Comparison of ENCODE assay signal across 7 mouse cellular contexts in genomic region chr5:35574653-35575599, GRCm38 (mm10). TPM values are rescaled to one million over a fixed set of nuclear protein-coding genes. Genes with fewer than 3 reads are reported as not detected.
A peak's percentile ranks its signal among the peaks of the same experiment; 100 is the strongest.
DNase-seq lines count a peak whose midpoint lies in the region; ATAC-seq lines count a peak whose summit lies in the region.

TSS of gene Trmt44 (minus strand) at chr5:35575070.

- peak within 1 kb of the TSS; percentile 82 for H3K9ac ChIP-seq in limb, embryonic 11.5 days (ENCODE audit: low read length)
- peak within 1 kb of the TSS; percentile 82 for H3K9ac ChIP-seq in midbrain, embryonic 14.5 days (replicated peaks; ENCODE audit: low read length)

- ATAC-seq in limb, embryonic 11.5 days (ENCODE audit: insufficient number of reproducible peaks, low FRiP score, low TSS enrichment, low read depth): peak; percentile 90
- peak; percentile 93 for ATAC-seq in midbrain, embryonic 14.5 days (ENCODE audit: low FRiP score, low TSS enrichment)

- H3K4me3 ChIP-seq in embryonic facial prominence, embryonic 10.5 days: peak within 1 kb of the TSS; percentile 99
- peak within 1 kb of the TSS; percentile 99 for H3K4me3 ChIP-seq in limb, embryonic 11.5 days (ENCODE audit: low read depth, low read length)
- peak within 1 kb of the TSS; percentile 95 for H3K4me3 ChIP-seq in midbrain, embryonic 14.5 days (replicated peaks; ENCODE audit: low read depth, low read length)

- peak within 1 kb of the TSS; percentile 91 for H3K4me2 ChIP-seq in limb, embryonic 11.5 days (ENCODE audit: low read depth, severe bottlenecking)
- H3K4me2 ChIP-seq in midbrain, embryonic 14.5 days (ENCODE audit: low read length): peak within 1 kb of the TSS; percentile 95

- H3K9me3 ChIP-seq in embryonic facial prominence, embryonic 10.5 days: no peaks in the 10 kb centered on the region
- H3K9me3 ChIP-seq in limb, embryonic 11.5 days (ENCODE audit: control insufficient read depth, low read length): no peaks in the 10 kb centered on the region
- H3K9me3 ChIP-seq in midbrain, embryonic 14.5 days (ENCODE audit: control insufficient read depth, low read length): no peaks in the 10 kb centered on the region

- peak within 1 kb of the TSS; percentile 91 for H3K27ac ChIP-seq in embryonic facial prominence, embryonic 10.5 days (replicated peaks)
- peak within 1 kb of the TSS; percentile 16; the same call in 1 of the 2 replicates for H3K27ac ChIP-seq in limb, embryonic 11.5 days (replicated peaks; ENCODE audit: low read depth, low read length)
- H3K27ac ChIP-seq in midbrain, embryonic 14.5 days (replicated peaks; ENCODE audit: low read depth, low read length): peak within 1 kb of the TSS; percentile 89

- peaks cover 38% of the 10 kb centered on the region for H3K36me3 ChIP-seq in embryonic facial prominence, embryonic 10.5 days (replicated peaks)
- H3K36me3 ChIP-seq in limb, embryonic 11.5 days (ENCODE audit: control insufficient read depth, insufficient read depth, low read length): no peaks in the 10 kb centered on the region; the same call in 1 of the 2 replicates
- H3K36me3 ChIP-seq in midbrain, embryonic 14.5 days (ENCODE audit: control insufficient read depth, insufficient read depth, low read length): peaks cover 31% of the 10 kb centered on the region

- peak; percentile 97 for DNase-seq in adrenal gland, postnatal 10 days
- peak; percentile 93 for DNase-seq in embryonic facial prominence, embryonic 10.5 days (ENCODE audit: low spot score)
- peak; percentile 99 for DNase-seq in heart, adult 11 months
- DNase-seq in kidney, adult 18-20 months: peak; percentile 93
- peak; percentile 95 for DNase-seq in limb, embryonic 11.5 days (ENCODE audit: low spot score)
- DNase-seq in midbrain, embryonic 14.5 days: peak; percentile 97
- DNase-seq in spleen, adult 18-20 months: peak; percentile 77 to 88

- H3K27me3 ChIP-seq in embryonic facial prominence, embryonic 10.5 days (replicated peaks; ENCODE audit: low read depth, poor library complexity, severe bottlenecking): 0 out of 2 replicates have a peak, but pooled peaks cover 3% of the 10 kb centered on the region
- no peaks in the 10 kb centered on the region for H3K27me3 ChIP-seq in limb, embryonic 11.5 days (ENCODE audit: control insufficient read depth, insufficient read depth, low read length)
- no peaks in the 10 kb centered on the region for H3K27me3 ChIP-seq in midbrain, embryonic 14.5 days (ENCODE audit: control insufficient read depth, insufficient read depth, low read length)

- WGBS in embryonic facial prominence, embryonic 10.5 days: 3% methylated on average over 56 of the region's 56 CpGs
- 4% methylated on average over 56 of the region's 56 CpGs for WGBS in limb, embryonic 11.5 days
- 3% methylated on average over 56 of the region's 56 CpGs for WGBS in midbrain, embryonic 14.5 days

- peaks cover 10% of the 10 kb centered on the region for H3K4me1 ChIP-seq in embryonic facial prominence, embryonic 10.5 days
- H3K4me1 ChIP-seq in limb, embryonic 11.5 days (ENCODE audit: control insufficient read depth, insufficient read depth, low read length): peaks cover 6% of the 10 kb centered on the region; the same call in 1 of the 2 replicates
- H3K4me1 ChIP-seq in midbrain, embryonic 14.5 days (ENCODE audit: control insufficient read depth, insufficient read depth, low read length): peaks cover 10% of the 10 kb centered on the region

RNA-seq across cellular contexts. Expression of gene Trmt44, which starts in this region (rescaled TPM):
- total RNA-seq in adrenal gland, postnatal 10 days (2021): 1 to 10 TPM; 5.6 to 7.9 TPM
- polyA plus RNA-seq in embryonic facial prominence, embryonic 10.5 days (2016; fragmentation: Nextera tagmentation; extraction: Ambion mirVana): 10.0 and 10.2 TPM in 2 replicates
- polyA plus RNA-seq in limb, embryonic 11.5 days (2014; fragmentation: Nextera tagmentation; extraction: Ambion mirVana): 10.0 and 11.2 TPM in 2 replicates
- 7.3 and 7.4 TPM in 2 replicates for polyA plus RNA-seq in midbrain, embryonic 14.5 days (2014; fragmentation: Nextera tagmentation; extraction: Ambion mirVana)

Comparison
In these comparisons a context has a peak if more than half of its experiments do, and no peak if none do; other contexts are left out.
1. Peak in every context shown above with its lines: DNase-seq, ATAC-seq, H3K4me3 ChIP-seq and H3K27ac ChIP-seq.
2. H3K27ac ChIP-seq: peak in every context shown above with its lines; median percentile 91 in embryonic facial prominence, embryonic 10.5 days; 89 in midbrain, embryonic 14.5 days; 16 in limb, embryonic 11.5 days.